Mouse (Mus musculus): ENCODE measurements at regions not wholly inside any gene's neighbourhood (a gene's known extent, or its start where the extent isn't known, plus 50 kb on each side); places are given as distances from the start of the nearest gene placed in this dataset.

GRCm38 (mm10) chr2:94239573-94239972 lies 81.8 kb upstream of the Hsd17b12 start:
- no peak for TF ChIP-seq CTCF (IDR thresholded peaks at IDR 0.05; ENCODE audit: low read depth)
- TF ChIP-seq EP300 (IDR thresholded peaks at IDR 0.05; ENCODE audit: low read depth) = no peak
